Mouse (Mus musculus): ENCODE data around the gene Actr1a.
A peak's percentile ranks its signal among the peaks of the same experiment; 100 is the strongest.

The Actr1a gene

GRCm38 (mm10) chr19:46348761-46349458, 46.6 kb downstream of the Actr1a start:
- DNase-seq: peak; percentile 86

GRCm38 (mm10) chr19:46347936-46348668, 47.4 kb downstream of the Actr1a start:
- DNase-seq: no peak

- DNase-seq: no peak
These were observed 48.4 kb downstream of the Actr1a start for GRCm38 (mm10) chr19:46347146-46347545.

GRCm38 (mm10) chr19:46344710-46345419, 50.7 kb downstream of the Actr1a start:
- DNase-seq: no peak

GRCm38 (mm10) chr19:46339287-46339971, 56.1 kb downstream of the Actr1a start:
- DNase-seq: peak; percentile 51

- no peak for DNase-seq
These were observed 56.6 kb downstream of the Actr1a start for GRCm38 (mm10) chr19:46338942-46339286.

- peak; percentile 96 for DNase-seq
These were observed 57.1 kb downstream of the Actr1a start, which contains the start of gene Cuedc2 for GRCm38 (mm10) chr19:46338331-46338936. Gene Cuedc2 (minus strand): TSS chr19:46338702.

GRCm38 (mm10) chr19:46337719-46338330, 57.7 kb downstream of the Actr1a start:
- no peak for DNase-seq

GRCm38 (mm10) chr19:46333906-46334305, 61.6 kb downstream of the Actr1a start:
- no peak for DNase-seq

GRCm38 (mm10) chr19:46332721-46333339, 62.7 kb downstream of the Actr1a start:
- no peak for DNase-seq

- DNase-seq: peak; percentile 13
These were observed 63.6 kb downstream of the Actr1a start for GRCm38 (mm10) chr19:46331936-46332335.

GRCm38 (mm10) chr19:46331326-46331725, 64.2 kb downstream of the Actr1a start:
- DNase-seq: no peak

- DNase-seq: no peak
These were observed 64.9 kb downstream of the Actr1a start for GRCm38 (mm10) chr19:46330696-46331095.

GRCm38 (mm10) chr19:46329951-46330350, 65.6 kb downstream of the Actr1a start:
- peak; percentile 75 for DNase-seq

GRCm38 (mm10) chr19:46329031-46329641, 66.4 kb downstream of the Actr1a start:
- no peak for DNase-seq

- peak; percentile 92 for DNase-seq
These were observed 67.2 kb downstream of the Actr1a start, which contains the start of gene Fbxl15 for GRCm38 (mm10) chr19:46328081-46329030. Gene Fbxl15 (plus strand): TSS chr19:46328184.

- peak; percentile 16 for DNase-seq
These were observed 68.0 kb downstream of the Actr1a start for GRCm38 (mm10) chr19:46327531-46328064.

Data from right cerebral cortex, postnatal 4 days (tissue).